Mouse (Mus musculus) adipocyte (in vitro differentiated cells): ENCODE results near the gene Nsg2.
"Not testable (repeated sequence)": the region's sequence is repeated elsewhere in the genome, so short reads cannot be mapped to it uniquely, and the experiment has no call there.

Source experiments
- DNase-seq: peaks from one replicate; pipeline ENCODE4 v3.0.0-alpha.2; 2016; ENCODE audit warnings: low spot score

The Nsg2 gene

GRCm38 (mm10) chr11:32000281-32000680 is at the start of gene Nsg2:
Nsg2 (plus strand) TSS chr11:32000463.
- DNase-seq, result no peak

- DNase-seq, result no peak
Measured at GRCm38 (mm10) chr11:31960071-31960470, 40.2 kb upstream of the Nsg2 start.

GRCm38 (mm10) chr11:31963993-31964392 is 36.3 kb upstream of the Nsg2 start:
- DNase-seq, result no peak

DNA sequence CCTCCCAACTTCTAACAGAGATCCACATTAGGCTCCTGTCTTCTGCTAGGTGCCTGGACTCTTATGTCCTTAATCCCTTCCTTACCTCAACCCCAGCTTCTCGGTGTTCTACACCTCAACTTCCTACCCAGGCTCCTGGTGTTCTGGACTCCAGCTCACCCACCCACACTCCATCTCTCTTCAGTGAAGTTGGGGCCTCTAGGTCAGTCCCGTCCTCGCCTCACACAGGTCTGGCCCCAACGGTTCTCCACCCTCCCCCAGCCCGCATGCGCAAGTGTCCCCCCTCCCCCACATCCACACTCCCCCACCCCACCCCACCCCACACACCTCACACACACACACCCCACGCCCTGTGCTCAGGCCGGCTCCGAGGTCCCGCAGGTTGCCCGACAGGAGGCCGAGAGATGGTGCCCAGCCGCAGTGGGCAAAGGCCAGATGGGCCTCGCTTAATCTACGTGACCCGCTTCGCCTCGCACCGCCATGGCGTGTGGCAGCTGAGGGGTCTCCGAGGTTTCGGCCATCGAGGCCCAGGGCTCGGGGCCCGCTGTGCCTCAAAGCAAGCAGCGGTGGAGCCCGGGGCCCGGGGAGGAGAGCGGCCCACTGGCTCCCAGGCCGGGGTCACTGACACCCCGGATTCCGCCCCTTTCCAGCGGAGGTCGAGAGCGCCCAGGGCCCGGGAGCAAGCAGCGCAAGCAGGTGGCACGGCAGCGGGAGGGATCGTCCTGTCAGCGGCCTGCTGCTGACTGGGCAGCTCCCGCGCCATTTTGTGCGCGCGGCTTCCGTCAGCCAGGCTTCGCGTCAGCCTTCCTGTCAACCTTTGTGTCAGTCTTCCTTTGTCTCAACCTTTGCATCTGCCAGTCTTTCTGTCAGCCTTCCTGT is 34.8 kb upstream of the Nsg2 start, which contains the start of gene 4930524B15Rik:
TSS of gene 4930524B15Rik (plus strand) at position 337 of the 879 bp plus-strand sequence.
- no peak for DNase-seq

DNA sequence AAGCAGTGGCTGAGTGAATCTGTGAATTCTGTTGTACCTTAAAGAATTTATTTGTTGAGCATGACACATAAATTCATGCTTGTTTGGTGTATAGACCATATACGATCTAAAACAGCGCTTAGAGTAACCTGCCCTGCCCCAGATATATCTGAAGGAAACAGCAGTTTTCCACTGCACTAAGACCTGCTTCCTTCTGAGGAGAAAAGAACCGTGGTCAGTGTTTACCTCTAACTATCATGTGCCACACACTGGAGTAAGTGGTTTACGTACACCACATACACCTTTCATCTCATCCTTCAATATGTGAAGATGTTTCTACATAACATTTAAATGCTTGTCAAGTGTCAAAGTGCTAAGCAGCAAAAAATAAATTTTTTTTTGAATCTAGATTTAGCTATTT is 26.1 kb upstream of the Nsg2 start:
- DNase-seq, result no peak

- no peak for DNase-seq
Measured at GRCm38 (mm10) chr11:31974826-31975225, 25.4 kb upstream of the Nsg2 start.

DNA sequence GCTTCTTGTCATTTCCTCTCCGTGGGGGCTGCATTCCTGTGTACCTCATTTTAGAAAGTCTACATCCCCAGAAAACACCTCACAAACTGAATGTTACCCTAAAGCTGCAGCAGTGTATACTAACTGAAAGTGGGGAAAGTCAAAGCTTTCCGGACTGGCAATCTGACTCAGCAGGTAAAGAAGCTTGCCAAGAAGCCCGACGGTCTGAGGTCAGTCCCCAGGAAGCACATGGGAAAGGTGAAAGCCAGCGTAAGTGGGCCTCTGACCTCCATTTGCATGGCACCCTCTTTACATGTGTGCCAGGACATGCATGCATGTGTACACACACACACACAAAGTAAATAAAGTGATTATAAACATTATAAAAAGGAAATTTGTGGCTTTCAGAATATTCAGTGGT is 24.6 kb upstream of the Nsg2 start:
- no peak for DNase-seq

GRCm38 (mm10) chr11:31976137-31976536 is 24.1 kb upstream of the Nsg2 start:
- no peak for DNase-seq

DNA sequence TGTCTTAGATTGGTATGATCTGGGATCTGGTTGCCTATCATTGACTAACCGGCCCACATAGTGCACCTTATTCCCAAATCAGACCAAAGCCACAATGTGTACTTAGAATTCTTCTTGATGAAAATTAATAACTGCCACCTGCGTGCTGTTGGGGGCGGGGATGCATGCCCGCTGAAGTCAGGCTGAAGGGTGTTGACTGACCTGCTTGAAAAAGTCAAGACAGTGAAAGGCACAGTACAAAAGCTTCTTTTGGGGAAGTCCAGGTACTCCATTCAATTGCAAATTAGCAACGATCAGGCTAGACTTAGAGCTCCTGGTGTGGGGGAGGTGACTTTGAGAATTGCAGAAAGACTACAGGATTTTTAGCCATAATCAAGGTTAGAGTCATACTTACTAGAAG is 20.2 kb upstream of the Nsg2 start:
- DNase-seq, result not testable (repeated sequence)

GRCm38 (mm10) chr11:31981830-31982229 is 18.4 kb upstream of the Nsg2 start:
- no peak for DNase-seq

DNA sequence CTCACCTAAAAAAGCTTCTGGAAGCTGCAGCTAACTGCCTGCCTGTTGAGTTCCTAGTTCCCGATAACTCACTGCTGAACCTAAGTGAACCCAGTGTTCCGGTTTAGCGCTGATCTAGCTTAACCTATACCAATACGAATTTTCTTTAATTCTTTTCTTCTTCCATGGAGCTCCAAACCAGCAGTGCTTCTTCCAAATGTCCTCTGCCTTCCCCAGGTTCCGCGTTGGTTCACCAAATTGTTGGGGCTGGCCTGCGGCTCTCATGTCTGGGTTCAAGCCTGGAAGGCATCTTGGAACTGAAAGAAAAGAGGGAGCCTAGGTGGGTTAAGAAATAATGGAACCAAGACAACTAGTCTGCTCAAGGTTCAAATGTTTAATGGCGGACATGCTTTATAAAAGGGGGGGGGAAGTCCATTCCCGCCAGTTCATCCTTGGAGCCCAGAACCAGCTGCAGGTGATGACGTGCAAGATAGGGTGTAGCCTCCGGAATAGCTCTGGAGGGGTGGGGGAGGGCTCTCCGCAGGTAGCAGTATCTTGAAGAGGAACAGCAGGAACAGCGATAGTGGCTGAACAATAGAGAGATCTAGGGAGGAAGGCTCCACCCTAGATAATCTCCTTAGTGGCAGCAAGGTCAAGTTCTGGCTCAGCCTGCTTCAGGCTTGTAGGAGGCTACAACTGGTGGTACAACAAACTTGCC is 17.9 kb upstream of the Nsg2 start:
- DNase-seq, result not testable (repeated sequence)

GRCm38 (mm10) chr11:31983249-31983648 is 17.0 kb upstream of the Nsg2 start:
- no peak for DNase-seq

DNA sequence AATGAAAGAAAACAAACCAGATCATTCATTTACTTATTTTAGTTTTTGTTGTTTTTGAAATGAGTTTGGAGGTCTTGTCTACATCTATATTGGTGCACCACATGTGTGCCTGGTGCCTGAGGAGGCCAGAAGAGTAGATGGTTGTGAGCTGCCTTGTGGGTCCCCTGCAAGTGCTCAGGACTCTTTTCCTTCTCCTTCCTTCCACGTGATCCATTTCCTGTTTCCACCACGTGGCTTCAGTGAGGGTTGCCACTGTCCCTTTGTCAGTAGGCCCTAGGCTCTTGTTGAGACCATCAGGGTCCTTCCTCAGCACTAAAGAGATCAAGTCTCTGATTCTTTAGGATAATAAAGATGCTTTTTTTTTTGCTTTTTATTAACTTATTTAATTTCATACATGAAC is 15.5 kb upstream of the Nsg2 start:
- DNase-seq, result no peak

DNA sequence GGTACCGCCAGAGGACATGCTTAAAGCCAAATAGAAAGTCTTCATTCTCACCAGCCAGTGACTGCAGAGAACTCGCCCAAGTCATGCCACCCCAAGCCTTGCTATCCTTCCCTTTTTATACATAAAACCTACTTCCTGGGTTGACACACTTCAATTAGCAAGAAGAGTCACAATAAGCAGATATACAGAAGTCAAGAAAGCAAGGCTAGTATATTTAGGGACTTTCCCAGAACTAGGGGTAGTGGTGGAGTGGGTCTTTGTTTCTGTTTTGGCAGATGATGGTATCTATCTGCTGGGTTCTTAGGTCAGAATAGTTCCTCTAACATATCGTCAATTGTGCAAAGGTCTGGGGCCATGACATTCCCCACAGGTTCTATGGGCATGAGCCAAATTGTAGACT is 7.7 kb upstream of the Nsg2 start:
- DNase-seq, result no peak

GRCm38 (mm10) chr11:31999716-32000115 is 547 bp upstream of the Nsg2 start:
- no peak for DNase-seq

DNA sequence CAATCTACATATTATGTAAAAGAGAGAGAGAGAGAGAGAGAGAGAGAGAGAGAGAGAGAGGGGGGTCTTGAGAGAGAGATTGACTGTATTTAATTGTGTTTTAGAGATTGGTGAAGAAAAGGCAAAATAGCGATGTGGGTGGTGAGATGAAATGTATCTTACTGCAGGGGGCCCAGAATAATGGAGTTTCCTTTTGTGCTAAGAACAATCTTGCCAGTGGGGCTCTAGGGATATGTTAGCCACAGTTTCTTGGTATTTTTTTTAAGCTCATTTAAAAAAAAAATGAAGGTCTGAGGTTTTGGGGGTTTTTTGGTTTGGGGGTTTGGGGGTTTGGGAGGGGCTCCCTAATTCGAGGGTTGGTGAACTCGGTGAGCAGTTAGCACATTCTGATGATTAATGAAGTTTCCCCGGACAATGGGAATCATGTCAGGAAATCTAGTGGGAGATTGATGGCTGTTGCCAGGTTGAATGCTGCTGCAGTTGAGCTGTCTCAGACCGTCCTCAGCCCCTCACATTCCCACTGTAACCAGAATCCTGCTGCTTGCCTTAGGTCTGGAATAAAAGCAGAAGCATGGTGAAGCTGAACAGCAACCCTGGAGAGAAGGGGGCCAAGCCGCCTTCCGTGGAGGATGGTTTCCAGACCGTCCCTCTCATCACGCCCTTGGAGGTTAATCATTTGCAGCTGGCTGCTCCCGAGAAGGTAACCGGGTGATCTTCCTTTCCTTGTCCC is 1.1 kb downstream of the Nsg2 start:
- no peak for DNase-seq

DNA sequence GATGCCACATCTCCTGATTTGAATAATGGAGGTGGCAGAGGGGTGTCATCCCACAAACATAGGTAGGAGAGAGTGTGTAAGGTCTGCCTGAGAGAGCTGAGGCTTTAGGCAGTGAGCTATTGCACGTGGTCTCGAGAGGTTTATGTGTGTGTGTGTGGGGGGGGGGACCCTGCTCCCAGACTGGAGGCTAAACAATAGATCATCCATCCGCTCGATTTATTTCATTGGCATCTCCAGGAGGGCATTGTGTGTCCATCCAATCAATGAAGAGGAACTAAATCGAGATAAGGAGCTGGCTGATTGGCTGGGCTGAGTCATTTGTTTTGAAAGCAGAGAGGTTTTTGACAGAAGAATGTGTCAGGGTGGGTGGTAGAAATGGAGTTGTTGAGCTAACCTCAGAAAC is 2.4 kb downstream of the Nsg2 start:
- DNase-seq, result no peak

GRCm38 (mm10) chr11:32008049-32008448 is 7.8 kb downstream of the Nsg2 start:
- DNase-seq, result not testable (repeated sequence)

DNA sequence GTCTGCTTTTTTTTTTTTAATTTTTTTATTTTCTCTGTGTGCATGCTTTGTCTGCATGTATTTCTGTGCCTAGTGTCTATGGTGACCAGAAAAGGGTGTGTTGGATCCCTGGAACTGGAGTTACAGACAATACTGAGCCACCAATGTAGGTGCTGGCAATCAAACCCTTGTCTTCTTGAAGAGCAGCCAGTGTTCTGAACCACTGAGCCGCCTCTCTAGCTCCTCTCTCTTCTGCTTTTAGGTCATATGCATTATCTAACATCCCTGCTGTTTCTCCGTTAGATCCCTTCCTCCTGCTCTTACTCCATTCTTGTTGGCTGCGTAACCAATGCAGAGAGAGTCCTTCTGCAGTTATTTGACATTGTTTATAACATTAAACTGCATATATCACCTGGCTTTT is 8.6 kb downstream of the Nsg2 start:
- DNase-seq, result no peak

GRCm38 (mm10) chr11:32009961-32010662 is 9.8 kb downstream of the Nsg2 start:
- DNase-seq, result peak; percentile 9

GRCm38 (mm10) chr11:32010663-32010970 is 10.4 kb downstream of the Nsg2 start:
- no peak for DNase-seq
